Mouse (Mus musculus): ENCODE results near the gene Gm10277. TPM values are rescaled to one million over a fixed set of nuclear protein-coding genes. Genes with fewer than 3 reads are reported as not detected.
A peak's percentile ranks its signal among the peaks of the same experiment; 100 is the strongest.

Gene Gm10277
- polyA plus RNA-seq, 1 experiment from 2014 or later = 0.34 TPM

DNA sequence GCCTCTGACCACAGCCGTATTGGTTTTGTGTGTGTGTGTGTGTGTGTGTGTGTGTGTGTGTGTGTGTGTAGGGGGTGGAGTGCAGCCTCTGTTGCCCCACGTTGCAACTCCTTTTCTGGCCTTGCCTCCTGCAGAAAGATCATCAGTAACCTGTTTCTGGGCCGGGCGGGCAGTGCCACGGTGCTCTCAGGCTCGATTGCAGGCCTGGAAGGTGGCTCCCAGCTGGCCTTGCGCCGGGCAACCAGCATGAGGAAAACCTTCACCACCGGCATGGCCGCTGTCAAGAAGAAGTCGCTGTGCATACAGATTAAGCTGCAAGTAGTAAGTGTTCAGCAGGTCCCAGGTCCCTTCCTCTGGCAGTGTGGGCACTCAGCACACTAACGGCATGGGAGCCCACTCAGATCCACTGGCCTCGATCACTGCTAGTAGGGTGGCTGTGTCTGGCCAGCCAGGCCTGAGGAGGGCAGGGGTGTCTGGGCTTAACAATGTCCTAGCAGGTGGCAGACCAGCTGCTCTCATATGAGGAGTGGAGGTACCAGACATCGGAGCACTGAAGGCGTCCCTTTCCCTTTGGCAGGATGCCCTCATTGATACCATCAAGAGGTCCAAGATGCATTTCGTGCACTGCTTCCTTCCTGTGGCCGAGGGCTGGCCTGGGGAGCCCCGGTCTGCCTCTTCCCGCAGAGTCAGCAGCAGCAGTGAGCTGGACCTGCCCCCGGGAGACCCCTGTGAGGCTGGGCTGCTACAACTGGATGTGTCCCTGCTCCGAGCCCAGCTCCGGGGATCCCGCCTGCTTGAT, 41.7 kb upstream of the Gm10277 start:
- no peak overlapping the region for H3K4me2 ChIP-seq (ENCODE audit: low read length)
- H3K27ac ChIP-seq = no peak overlapping the region
- H3K27me3 ChIP-seq (ENCODE audit: insufficient read depth, low read length) = no peaks in the 10 kb centered on the region
- no peaks in the 10 kb centered on the region for H3K4me1 ChIP-seq (replicated peaks; ENCODE audit: insufficient read depth, low read length)
- WGBS = 76% methylated on average over 23 of the region's 23 CpGs
- ATAC-seq (replicated peaks; ENCODE audit: low FRiP score, low read depth) = no peak
- no peak overlapping the region for H3K4me3 ChIP-seq (replicated peaks; ENCODE audit: low read depth, low read length)
- no peak for DNase-seq (ENCODE audit: low spot score)
- H3K36me3 ChIP-seq (ENCODE audit: insufficient read depth, low read length) = peaks cover 43% of the 10 kb centered on the region
- no peak for TF ChIP-seq CTCF (IDR thresholded peaks at IDR 0.05; ENCODE audit: low read depth)
- no peaks in the 10 kb centered on the region for H3K9me3 ChIP-seq (replicated peaks; ENCODE audit: low read length)
- H3K9ac ChIP-seq (ENCODE audit: low read depth, low read length) = no peak overlapping the region

DNA sequence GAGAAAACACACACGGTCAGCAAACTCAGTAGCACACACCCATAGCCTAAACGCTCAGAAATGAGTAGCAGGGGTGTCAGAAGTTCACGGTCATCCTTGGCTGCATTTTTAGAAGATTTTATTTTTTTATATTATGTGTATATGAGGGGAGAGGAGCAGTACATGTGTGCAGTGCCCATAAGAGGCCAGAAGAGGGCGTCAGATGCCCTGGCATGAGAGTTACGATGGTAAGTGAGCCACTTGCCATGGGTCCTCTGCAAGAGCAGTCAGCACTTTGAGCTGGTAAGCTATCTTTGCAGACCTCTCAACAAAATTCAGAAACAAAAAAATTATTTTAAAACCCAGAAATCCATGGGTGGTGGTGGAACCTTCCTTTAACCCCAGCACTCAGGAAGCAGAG, 40.6 kb upstream of the Gm10277 start:
- Histone ChIP-seq H3K4me1 (replicated peaks; ENCODE audit: insufficient read depth, low read length) (no peaks in the 10 kb centered on the region), H3K4me3 (replicated peaks; ENCODE audit: low read depth, low read length) (no peak overlapping the region), H3K27me3 (ENCODE audit: insufficient read depth, low read length) (no peaks in the 10 kb centered on the region), H3K4me2 (ENCODE audit: low read length) (no peak overlapping the region), H3K9me3 (replicated peaks; ENCODE audit: low read length) (no peaks in the 10 kb centered on the region), H3K36me3 (ENCODE audit: insufficient read depth, low read length) (peaks cover 52% of the 10 kb centered on the region), H3K27ac (no peak overlapping the region), H3K9ac (ENCODE audit: low read depth, low read length) (no peak overlapping the region)
- 87% methylated on average over 5 of the region's 5 CpGs for WGBS
- DNase-seq (ENCODE audit: low spot score) = no peak
- no peak for ATAC-seq (replicated peaks; ENCODE audit: low FRiP score, low read depth)
- TF ChIP-seq CTCF (IDR thresholded peaks at IDR 0.05; ENCODE audit: low read depth) = peak; percentile 47

GRCm38 (mm10) chr11:77827241-77827995, 39.9 kb upstream of the Gm10277 start:
- Histone ChIP-seq H3K4me1 (replicated peaks; ENCODE audit: insufficient read depth, low read length) (no peaks in the 10 kb centered on the region), H3K9ac (ENCODE audit: low read depth, low read length) (no peak overlapping the region), H3K4me2 (ENCODE audit: low read length) (no peak overlapping the region), H3K36me3 (ENCODE audit: insufficient read depth, low read length) (peaks cover 48% of the 10 kb centered on the region), H3K27me3 (ENCODE audit: insufficient read depth, low read length) (no peaks in the 10 kb centered on the region), H3K27ac (no peak overlapping the region), H3K9me3 (replicated peaks; ENCODE audit: low read length) (no peaks in the 10 kb centered on the region), H3K4me3 (replicated peaks; ENCODE audit: low read depth, low read length) (no peak overlapping the region)
- peak; percentile 79 for DNase-seq (ENCODE audit: low spot score)
- 56% methylated on average over 18 of the region's 18 CpGs for WGBS
- TF ChIP-seq CTCF (IDR thresholded peaks at IDR 0.05; ENCODE audit: low read depth) = peak; percentile 98
- ATAC-seq (replicated peaks; ENCODE audit: low FRiP score, low read depth) = peak; percentile 44; the same call in 1 of the 2 replicates

DNA sequence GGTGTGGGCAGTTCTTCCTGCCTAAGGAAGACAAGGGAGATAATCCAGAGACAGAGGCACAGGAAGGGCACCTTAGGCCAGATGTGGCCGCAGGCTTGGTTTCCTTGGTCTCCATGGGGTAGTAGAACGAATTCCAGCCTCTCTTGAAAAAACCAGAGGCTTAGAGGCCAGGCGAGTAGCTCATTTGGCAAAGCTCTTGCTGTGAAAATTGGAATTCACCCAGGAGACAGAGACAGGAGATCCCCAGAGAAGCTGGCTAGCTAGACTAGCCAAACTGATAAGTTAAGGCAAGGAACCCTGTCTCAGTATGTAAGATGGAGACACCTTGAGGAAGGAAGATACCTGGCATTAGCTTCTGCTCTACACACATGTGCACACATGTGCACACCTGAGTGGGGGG, 38.8 kb upstream of the Gm10277 start:
- ATAC-seq (replicated peaks; ENCODE audit: low FRiP score, low read depth) (no peak), DNase-seq (ENCODE audit: low spot score) (no peak)
- 59% methylated on average over 3 of the region's 3 CpGs for WGBS

GRCm38 (mm10) chr11:77825853-77826252, 38.3 kb upstream of the Gm10277 start:
- Histone ChIP-seq H3K9ac (ENCODE audit: low read depth, low read length) (no peak overlapping the region), H3K36me3 (ENCODE audit: insufficient read depth, low read length) (peaks cover 41% of the 10 kb centered on the region), H3K4me1 (replicated peaks; ENCODE audit: insufficient read depth, low read length) (no peaks in the 10 kb centered on the region), H3K4me3 (replicated peaks; ENCODE audit: low read depth, low read length) (no peak overlapping the region), H3K9me3 (replicated peaks; ENCODE audit: low read length) (no peaks in the 10 kb centered on the region), H3K27me3 (ENCODE audit: insufficient read depth, low read length) (no peaks in the 10 kb centered on the region), H3K27ac (no peak overlapping the region), H3K4me2 (ENCODE audit: low read length) (no peak overlapping the region)
- TF ChIP-seq CTCF (IDR thresholded peaks at IDR 0.05; ENCODE audit: low read depth) = peak; percentile 82
- ATAC-seq (replicated peaks; ENCODE audit: low FRiP score, low read depth) (no peak), DNase-seq (ENCODE audit: low spot score) (peak; percentile 67)
- 5% methylated on average over 5 of the region's 5 CpGs for WGBS

More for the DNA sequence above, 38.8 kb upstream of the Gm10277 start:
- H3K9ac ChIP-seq (ENCODE audit: low read depth, low read length) = no peak overlapping the region
- no peak overlapping the region for H3K27ac ChIP-seq
- H3K4me1 ChIP-seq (replicated peaks; ENCODE audit: insufficient read depth, low read length) = no peaks in the 10 kb centered on the region
- H3K9me3 ChIP-seq (replicated peaks; ENCODE audit: low read length) = no peaks in the 10 kb centered on the region
- no peak overlapping the region for H3K4me2 ChIP-seq (ENCODE audit: low read length)
- TF ChIP-seq CTCF (IDR thresholded peaks at IDR 0.05; ENCODE audit: low read depth) = no peak
- peaks cover 44% of the 10 kb centered on the region for H3K36me3 ChIP-seq (ENCODE audit: insufficient read depth, low read length)
- no peak overlapping the region for H3K4me3 ChIP-seq (replicated peaks; ENCODE audit: low read depth, low read length)
- no peaks in the 10 kb centered on the region for H3K27me3 ChIP-seq (ENCODE audit: insufficient read depth, low read length)

DNA sequence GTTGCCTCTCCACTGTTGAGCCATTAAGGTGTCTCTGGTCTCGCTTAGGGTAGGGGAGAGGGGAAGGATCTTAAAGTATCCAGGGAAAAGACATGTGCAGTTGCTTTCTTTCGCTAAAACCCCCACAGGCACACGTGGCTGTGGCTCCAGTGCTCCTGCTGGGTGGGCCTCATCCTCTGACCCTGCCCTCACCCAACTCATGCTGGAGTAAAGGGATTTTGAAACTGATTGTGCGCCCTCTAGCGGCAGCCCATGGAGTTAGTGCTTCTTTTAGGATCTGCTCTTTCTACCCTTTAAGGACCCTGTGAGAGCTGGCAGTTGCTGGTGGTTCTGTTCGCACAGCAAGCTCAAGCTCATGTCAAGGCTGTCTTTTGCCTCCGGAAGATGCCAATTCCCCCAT, 35.2 kb upstream of the Gm10277 start:
- H3K27ac ChIP-seq = no peak overlapping the region
- 23% methylated on average over 7 of the region's 7 CpGs for WGBS
- peak; percentile 82 for TF ChIP-seq CTCF (IDR thresholded peaks at IDR 0.05; ENCODE audit: low read depth)
- H3K9me3 ChIP-seq (replicated peaks; ENCODE audit: low read length) = no peaks in the 10 kb centered on the region
- DNase-seq (ENCODE audit: low spot score) (peak; percentile 79), ATAC-seq (replicated peaks; ENCODE audit: low FRiP score, low read depth) (no peak)
- H3K4me3 ChIP-seq (replicated peaks; ENCODE audit: low read depth, low read length) = no peak overlapping the region
- peaks cover 53% of the 10 kb centered on the region for H3K36me3 ChIP-seq (ENCODE audit: insufficient read depth, low read length)
- H3K4me1 ChIP-seq (replicated peaks; ENCODE audit: insufficient read depth, low read length) = no peaks in the 10 kb centered on the region
- H3K27me3 ChIP-seq (ENCODE audit: insufficient read depth, low read length) = no peaks in the 10 kb centered on the region
- no peak overlapping the region for H3K9ac ChIP-seq (ENCODE audit: low read depth, low read length)
- H3K4me2 ChIP-seq (ENCODE audit: low read length) = no peak overlapping the region

Measured in kidney, postnatal 0 days (tissue).